Mouse (Mus musculus) myocyte (in vitro differentiated cells): ENCODE measurements around the gene Slc12a7.

Experiments
- E2F4 ChIP-seq: IDR thresholded peaks from one replicate; pipeline ENCODE4 v1.6.1; 2011; ENCODE audit warnings: mild to moderate bottlenecking, control low read depth, moderate library complexity; ENCODE audit not compliant: insufficient read depth
- MYOD1 ChIP-seq, 3 experiments: IDR thresholded peaks; one replicate each; pipeline ENCODE4 v1.6.1; 2011; ENCODE audit warnings: control low read depth in 2 of 3, low read depth in 2 of 3, mild to moderate bottlenecking in 2 of 3, moderate library complexity in 1 of 3; ENCODE audit not compliant: insufficient read length in 2 of 3, control insufficient read depth in 1 of 3
- POLR2A ChIP-seq: IDR thresholded peaks from one replicate; pipeline ENCODE4 v1.6.1; 2011; ENCODE audit warnings: low read depth, mild to moderate bottlenecking, control low read depth, moderate library complexity; ENCODE audit not compliant: insufficient read length
- POLR2AphosphoS2 ChIP-seq: IDR thresholded peaks from one replicate; pipeline ENCODE4 v1.6.1; 2011; ENCODE audit warnings: low read depth, control low read depth; ENCODE audit not compliant: insufficient read length
- TCF12 ChIP-seq: IDR thresholded peaks from one replicate; pipeline ENCODE4 v1.6.1; 2011; ENCODE audit warnings: mild to moderate bottlenecking, control low read depth; ENCODE audit not compliant: poor library complexity, insufficient read depth, severe bottlenecking
- USF1 ChIP-seq: IDR thresholded peaks from one replicate; pipeline ENCODE4 v1.6.1; 2011; ENCODE audit warnings: low read depth, mild to moderate bottlenecking, control low read depth, moderate library complexity

- TF ChIP-seq TCF12 = no peak
- no peak for TF ChIP-seq POLR2AphosphoS2
- TF ChIP-seq POLR2A = no peak
- TF ChIP-seq MYOD1 (IDR thresholded peaks at IDR 0.05; ENCODE audit: control insufficient read depth in 1 of 3, insufficient read length in 2 of 3, low read depth in 2 of 3) = no peak
- no peak for TF ChIP-seq USF1
- TF ChIP-seq E2F4 = no peak
Observed at GRCm38 (mm10) chr13:73702776-73703175, 30.1 kb upstream of the Slc12a7 start.
